ENCODE assay signal across 9 mouse cellular contexts in the genomic region with DNA sequence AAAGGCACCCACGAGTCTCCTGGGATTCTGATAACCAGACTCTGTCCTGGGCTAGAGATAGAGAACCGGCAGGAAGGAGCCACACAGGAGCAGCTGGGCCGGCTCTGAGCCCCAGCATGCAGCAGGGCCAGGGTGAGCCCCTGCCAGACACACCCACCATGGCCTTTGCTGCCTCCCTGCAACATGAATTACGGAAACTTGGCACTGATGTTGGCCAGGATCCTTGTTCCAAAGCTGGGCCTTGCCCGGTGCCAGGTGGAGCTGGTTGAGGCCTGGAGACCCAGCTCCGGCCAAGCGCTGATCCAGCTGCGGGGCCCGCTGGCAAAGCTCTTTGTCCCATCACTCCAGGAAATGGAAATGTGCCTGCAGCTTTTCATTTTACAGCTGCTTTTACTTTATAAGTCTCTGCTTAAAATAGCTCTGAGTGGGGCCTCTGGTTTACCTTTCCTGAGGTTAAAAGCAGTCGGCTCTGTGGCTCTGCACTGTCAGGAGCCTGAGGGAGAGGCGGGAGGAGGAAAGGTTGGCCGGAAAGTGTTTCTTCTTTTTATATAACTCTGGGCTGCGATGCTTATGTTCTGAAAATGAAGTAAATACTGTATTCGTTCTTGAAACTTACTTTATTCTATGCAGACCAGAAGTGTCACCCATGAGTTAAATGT. TPM values are rescaled to one million over a fixed set of nuclear protein-coding genes. Genes with fewer than 3 reads are reported as not detected.
A peak's percentile ranks its signal among the peaks of the same experiment; 100 is the strongest.
DNase-seq lines count a peak whose midpoint lies in the region; ATAC-seq and TF ChIP-seq lines count a peak whose summit lies in the region.
"Had no signal": no experiment of that assay in that cellular context is flagged by ENCODE, and none has a peak within 500 bp of the region (broad histone marks: within the 10 kb centered on the region; RNA-seq: fewer than 3 reads in every experiment).

No protein-coding gene starts in this region.

- 76% methylated on average over 14 of the region's 14 CpGs for WGBS in midbrain, embryonic 10.5 days
- 76% methylated on average over 14 of the region's 14 CpGs for WGBS in midbrain, embryonic 11.5 days
- WGBS in cerebellum, adult 2 months = 30% methylated on average over 14 of the region's 14 CpGs
- 13% methylated on average over 14 of the region's 14 CpGs for WGBS in intestine, postnatal 0 days
- 51% methylated on average over 14 of the region's 14 CpGs for WGBS in liver, embryonic 12.5 days (ENCODE audit: insufficient replicate concordance)
- WGBS in stomach, embryonic 14.5 days = 33% methylated on average over 14 of the region's 14 CpGs

- no peak overlapping the region; the same call in 1 of the 2 replicates for H3K9ac ChIP-seq in midbrain, embryonic 11.5 days (ENCODE audit: low read length)
- H3K9ac ChIP-seq in intestine, postnatal 0 days (ENCODE audit: low read depth, low read length) = peak overlapping the region; percentile 17; the same call in 1 of the 2 replicates
- H3K9ac ChIP-seq in liver, embryonic 12.5 days = no peak overlapping the region
- H3K9ac ChIP-seq in stomach, embryonic 14.5 days (replicated peaks; ENCODE audit: low read depth, low read length) = peak overlapping the region; percentile 25; the same call in 1 of the 2 replicates
- H3K9ac ChIP-seq: midbrain, embryonic 12.5 days had no signal

- H3K9me3 ChIP-seq in midbrain, embryonic 10.5 days (replicated peaks) = no peaks in the 10 kb centered on the region
- no peaks in the 10 kb centered on the region for H3K9me3 ChIP-seq in midbrain, embryonic 11.5 days (ENCODE audit: control insufficient read depth, low read length)
- H3K9me3 ChIP-seq in intestine, postnatal 0 days (ENCODE audit: control insufficient read depth) = no peaks in the 10 kb centered on the region
- no peaks in the 10 kb centered on the region for H3K9me3 ChIP-seq in liver, embryonic 12.5 days (replicated peaks)
- H3K9me3 ChIP-seq in stomach, embryonic 14.5 days (ENCODE audit: control insufficient read depth, low read depth, low read length) = no peaks in the 10 kb centered on the region
- H3K9me3 ChIP-seq: midbrain, embryonic 12.5 days had no signal

- ATAC-seq in midbrain, embryonic 11.5 days (ENCODE audit: low FRiP score) = no peak
- peak; percentile 48 for ATAC-seq in intestine, postnatal 0 days
- ATAC-seq in liver, embryonic 12.5 days = 0 out of 2 replicates have a peak, but pooled peaks have one; percentile 24
- ATAC-seq in stomach, embryonic 14.5 days (ENCODE audit: insufficient number of reproducible peaks, insufficient read depth, low FRiP score, low read depth) = peak; percentile 56; the same call in 1 of the 2 replicates

- 0 out of 2 replicates have a peak overlapping the region, but pooled peaks have one; percentile 39 for H3K27ac ChIP-seq in midbrain, embryonic 10.5 days (replicated peaks)
- H3K27ac ChIP-seq in midbrain, embryonic 11.5 days (ENCODE audit: low read depth, low read length) = no peak overlapping the region
- H3K27ac ChIP-seq in cerebellum, adult 2 months (ENCODE audit: insufficient read depth, low read length) = no peak overlapping the region
- H3K27ac ChIP-seq in intestine, postnatal 0 days (ENCODE audit: low read depth, low read length) = peak overlapping the region; percentile 71
- H3K27ac ChIP-seq in liver, embryonic 12.5 days = peak overlapping the region; percentile 45
- peak overlapping the region; percentile 97 for H3K27ac ChIP-seq in stomach, embryonic 14.5 days (ENCODE audit: low read length)
- H3K27ac ChIP-seq: midbrain, embryonic 12.5 days had no signal

- no peak for DNase-seq in midbrain, embryonic 10.5 days (ENCODE audit: low spot score)
- no peak for DNase-seq in midbrain, embryonic 11.5 days (ENCODE audit: low spot score, missing footprints)
- DNase-seq in cerebellum, adult 2 months = peak; percentile 67 to 77
- DNase-seq in gastrocnemius, postnatal 25 days = peak; percentile 92
- DNase-seq in Muller cell, postnatal 12 days (ENCODE audit: inconsistent ontology term) = no peak

- no peak for TF ChIP-seq CTCF in cerebellum, adult 2 months (IDR thresholded peaks at IDR 0.05; ENCODE audit: borderline replicate concordance, insufficient read depth, low read depth, low read length)
- TF ChIP-seq CTCF in intestine, postnatal 0 days (IDR thresholded peaks at IDR 0.05; ENCODE audit: low read depth) = no peak

- H3K4me3 ChIP-seq in midbrain, embryonic 10.5 days = no peak overlapping the region
- H3K4me3 ChIP-seq in midbrain, embryonic 11.5 days (ENCODE audit: low read depth, low read length) = no peak overlapping the region
- no peak overlapping the region for H3K4me3 ChIP-seq in cerebellum, adult 2 months (replicated peaks; ENCODE audit: insufficient read depth, low read depth, low read length)
- H3K4me3 ChIP-seq in intestine, postnatal 0 days (ENCODE audit: low read depth, low read length) = no peak overlapping the region
- H3K4me3 ChIP-seq in liver, embryonic 12.5 days = no peak overlapping the region
- H3K4me3 ChIP-seq in stomach, embryonic 14.5 days (ENCODE audit: low read depth, low read length) = no peak overlapping the region
- H3K4me3 ChIP-seq: midbrain, embryonic 12.5 days had no signal

- no peak overlapping the region for H3K4me2 ChIP-seq in midbrain, embryonic 11.5 days
- no peak overlapping the region for H3K4me2 ChIP-seq in intestine, postnatal 0 days (replicated peaks; ENCODE audit: low read depth)
- no peak overlapping the region for H3K4me2 ChIP-seq in liver, embryonic 12.5 days
- no peak overlapping the region for H3K4me2 ChIP-seq in stomach, embryonic 14.5 days (replicated peaks; ENCODE audit: low read depth, low read length)
- H3K4me2 ChIP-seq: midbrain, embryonic 12.5 days had no signal

- TF ChIP-seq POLR2A in cerebellum, adult 2 months (IDR thresholded peaks at IDR 0.05; ENCODE audit: borderline replicate concordance, insufficient read depth, low read length) = no peak

- H3K4me1 ChIP-seq in midbrain, embryonic 10.5 days = peaks cover 16% of the 10 kb centered on the region
- H3K4me1 ChIP-seq in midbrain, embryonic 11.5 days (ENCODE audit: control insufficient read depth, insufficient read depth, low read length) = peaks cover 9% of the 10 kb centered on the region
- peaks cover 24% of the 10 kb centered on the region for H3K4me1 ChIP-seq in cerebellum, adult 2 months (ENCODE audit: control insufficient read depth, insufficient read depth, low read length)
- H3K4me1 ChIP-seq in intestine, postnatal 0 days (replicated peaks; ENCODE audit: control insufficient read depth, insufficient read depth, low read length) = peaks cover 32% of the 10 kb centered on the region
- H3K4me1 ChIP-seq in liver, embryonic 12.5 days = peaks cover 53% of the 10 kb centered on the region
- H3K4me1 ChIP-seq in stomach, embryonic 14.5 days (ENCODE audit: control insufficient read depth, insufficient read depth, low read length) = peaks cover 38% of the 10 kb centered on the region

- H3K27me3 ChIP-seq in midbrain, embryonic 10.5 days (ENCODE audit: low read depth, poor library complexity, severe bottlenecking) = no peaks in the 10 kb centered on the region; the same call in 1 of the 2 replicates
- H3K27me3 ChIP-seq in midbrain, embryonic 11.5 days (ENCODE audit: control insufficient read depth, insufficient read depth, low read length) = no peaks in the 10 kb centered on the region
- H3K27me3 ChIP-seq in cerebellum, adult 2 months (ENCODE audit: control insufficient read depth, insufficient read depth, low read length) = no peaks in the 10 kb centered on the region
- no peaks in the 10 kb centered on the region for H3K27me3 ChIP-seq in intestine, postnatal 0 days (replicated peaks; ENCODE audit: control insufficient read depth, insufficient read depth, low read length)
- no peaks in the 10 kb centered on the region; the same call in 1 of the 2 replicates for H3K27me3 ChIP-seq in liver, embryonic 12.5 days (replicated peaks)
- H3K27me3 ChIP-seq in stomach, embryonic 14.5 days (ENCODE audit: control insufficient read depth, insufficient read depth, low read length) = no peaks in the 10 kb centered on the region

- H3K36me3 ChIP-seq in midbrain, embryonic 10.5 days = no peaks in the 10 kb centered on the region
- H3K36me3 ChIP-seq in midbrain, embryonic 11.5 days (ENCODE audit: control insufficient read depth, insufficient read depth, low read length) = no peaks in the 10 kb centered on the region
- no peaks in the 10 kb centered on the region for H3K36me3 ChIP-seq in intestine, postnatal 0 days (ENCODE audit: control insufficient read depth, insufficient read depth)
- no peaks in the 10 kb centered on the region for H3K36me3 ChIP-seq in liver, embryonic 12.5 days
- no peaks in the 10 kb centered on the region for H3K36me3 ChIP-seq in stomach, embryonic 14.5 days (ENCODE audit: control insufficient read depth, insufficient read depth, low read length)
- H3K36me3 ChIP-seq: midbrain, embryonic 12.5 days had no signal

RNA-seq across cellular contexts. Expression of a gene that starts 20.1 kb away (rescaled TPM):
- 17.3 and 19.2 TPM in 2 replicates for polyA plus RNA-seq in midbrain, embryonic 10.5 days (2016; fragmentation: Nextera tagmentation; extraction: Ambion mirVana)
- polyA plus RNA-seq in midbrain, embryonic 11.5 days (2014; fragmentation: Nextera tagmentation; extraction: Ambion mirVana) = 23.2 and 25.2 TPM in 2 replicates
- 164 and 181 TPM in 2 replicates for polyA plus RNA-seq in cerebellum, adult 2 months (2012; rRNA removed)
- total RNA-seq in gastrocnemius, postnatal 25 days (2021) = 10 to 100 TPM; 59.6 to 69.6 TPM
- 29.1 and 32.9 TPM in 2 replicates for polyA plus RNA-seq in intestine, postnatal 0 days (2015; fragmentation: Nextera tagmentation; extraction: Ambion mirVana)
- polyA plus RNA-seq in liver, embryonic 12.5 days (2016; fragmentation: Nextera tagmentation; extraction: Ambion mirVana) = 10.1 and 11.0 TPM in 2 replicates
- polyA plus RNA-seq in stomach, embryonic 14.5 days (2014; fragmentation: Nextera tagmentation; extraction: Ambion mirVana) = 46.2 and 51.9 TPM in 2 replicates

Comparison
In these comparisons a context has a peak if more than half of its experiments do, and no peak if none do; other contexts are left out.
1. H3K27ac ChIP-seq: peak in midbrain, embryonic 10.5 days (single experiment), intestine, postnatal 0 days (single experiment), liver, embryonic 12.5 days (single experiment) and stomach, embryonic 14.5 days (single experiment); none in midbrain, embryonic 11.5 days (single experiment) and cerebellum, adult 2 months (single experiment).
2. DNase-seq: peak in cerebellum, adult 2 months (2 of 2) and gastrocnemius, postnatal 25 days (single experiment); none in midbrain, embryonic 10.5 days (single experiment), midbrain, embryonic 11.5 days (single experiment) and Muller cell, postnatal 12 days (single experiment).
3. H3K9ac ChIP-seq: peak in intestine, postnatal 0 days (single experiment) and stomach, embryonic 14.5 days (single experiment); none in midbrain, embryonic 11.5 days (single experiment) and liver, embryonic 12.5 days (single experiment).